Mouse (Mus musculus) heart, embryonic 14.5 days (tissue): ENCODE measurements around the gene Galnt14. TPM values are rescaled to one million over a fixed set of nuclear protein-coding genes. Genes with fewer than 3 reads are reported as not detected.

ENCODE experiments used
- ATAC-seq: fragments of 200-750 bp; cut with Nextera tagmentation; 2 replicates; pipeline ENCODE4 v1.8.0; 2017; ENCODE audit warnings: low read depth, moderate TSS enrichment; ENCODE audit not compliant: insufficient number of reproducible peaks, insufficient read depth, low FRiP score
- H3K27ac ChIP-seq, 2 experiments: fragments of 200-500 bp in 1 of 2; fragments of 300-500 bp in 1 of 2; sonication (generic) in 1 of 2; replicated peaks in 1 of 2; 2 replicates each; pipeline ENCODE4 v1.5.1; 2012 to 2014; ENCODE audit warnings: low read depth in 2 of 2, low read length in 2 of 2, control low read depth in 1 of 2, mild to moderate bottlenecking in 1 of 2, mixed read lengths in 1 of 2; ENCODE audit not compliant: control insufficient read depth in 1 of 2, insufficient read depth in 1 of 2
- H3K27me3 ChIP-seq: fragments of 300-500 bp; sonication (generic); 2 replicates; pipeline ENCODE4 v1.6.1; 2014; ENCODE audit warnings: mild to moderate bottlenecking, low read length, control low read depth; ENCODE audit not compliant: control insufficient read depth, insufficient read depth
- H3K36me3 ChIP-seq: fragments of 300-500 bp; sonication (generic); 2 replicates; pipeline ENCODE4 v1.6.1; 2014; ENCODE audit warnings: mild to moderate bottlenecking, control low read depth, low read length, mixed read lengths; ENCODE audit not compliant: control insufficient read depth, insufficient read depth
- H3K4me1 ChIP-seq, 2 experiments: fragments of 200-500 bp in 1 of 2; fragments of 300-500 bp in 1 of 2; sonication (generic) in 1 of 2; 2 replicates each; pipeline ENCODE4 v1.6.1; 2012 to 2014; ENCODE audit warnings: low read length in 2 of 2, control low read depth in 1 of 2, mixed read lengths in 1 of 2; ENCODE audit not compliant: control insufficient read depth in 2 of 2, insufficient read depth in 2 of 2
- H3K4me2 ChIP-seq: fragments of 300-500 bp; sonication (generic); 2 replicates; pipeline ENCODE4 v1.6.1; 2014; ENCODE audit warnings: mild to moderate bottlenecking, low read length
- H3K4me3 ChIP-seq, 2 experiments: fragments of 200-500 bp in 1 of 2; fragments of 300-500 bp in 1 of 2; sonication (generic) in 1 of 2; 2 replicates each; pipeline ENCODE4 v1.5.1; 2012 to 2014; ENCODE audit warnings: low read length in 2 of 2, mild to moderate bottlenecking in 2 of 2, control low read depth in 1 of 2, low read depth in 1 of 2, moderate library complexity in 1 of 2; ENCODE audit not compliant: control insufficient read depth in 1 of 2, insufficient read depth in 1 of 2
- H3K9ac ChIP-seq: fragments of 300-500 bp; sonication (generic); 2 replicates; pipeline ENCODE4 v1.6.1; 2014; ENCODE audit warnings: mild to moderate bottlenecking, low read length
- H3K9me3 ChIP-seq: fragments of 300-500 bp; sonication (generic); 2 replicates; pipeline ENCODE4 v1.6.1; 2016; ENCODE audit warnings: low read length, control low read depth; ENCODE audit not compliant: control insufficient read depth
- WGBS: fragments of 180-500 bp; shearing (Covaris S2); extraction: QIAGEN DNeasy Blood & Tissue Kit; methylation state at CpG from one replicate; pipeline ENCODE4 v1.1.7; 2014; 5-methylcytosine and 5-hydroxymethylcytosine counted together
- polyA plus RNA-seq: library from polyadenylated mRNA; unstranded; fragments of >200 nt; fragmentation: Nextera tagmentation; extraction: Ambion mirVana; gene quantifications from 2 replicates; pipeline ENCODE4 v1.2.1, GENCODE M21; 2014

The Galnt14 gene
- polyA plus RNA-seq, 1 experiment from 2014 or later, result 0.82 TPM

DNA sequence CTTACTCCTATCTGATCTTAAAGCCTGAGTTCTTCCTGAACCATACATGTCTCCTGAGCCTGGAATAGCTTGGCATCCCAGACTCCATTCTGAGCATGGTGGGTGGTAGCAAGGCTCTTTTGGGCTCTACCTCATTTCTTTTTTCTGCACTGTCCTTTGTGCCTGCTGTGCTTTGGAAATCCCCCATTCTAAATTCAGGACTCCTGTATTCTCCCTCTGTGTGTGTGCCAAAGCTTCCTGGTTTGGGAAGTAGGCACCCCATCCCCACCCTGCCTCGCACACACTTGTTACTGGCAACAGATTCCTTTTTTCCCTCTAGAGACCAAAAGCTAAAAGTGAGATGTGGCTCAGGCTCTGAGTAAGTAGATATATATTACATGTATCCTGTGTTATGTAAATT is 191.9 kb downstream of the Galnt14 start:
- Histone ChIP-seq H3K4me2 (no peak overlapping the region), H3K9me3 (no peaks in the 10 kb centered on the region), H3K27me3 (no peaks in the 10 kb centered on the region), H3K36me3 (no peaks in the 10 kb centered on the region), H3K27ac (no peak overlapping the region), H3K9ac (no peak overlapping the region), H3K4me1 (no peaks in the 10 kb centered on the region), H3K4me3 (no peak overlapping the region)
- no peak for ATAC-seq
- 83% methylated on average over 1 of the region's 1 CpGs for WGBS

- Histone ChIP-seq H3K4me2 (no peak overlapping the region), H3K9ac (no peak overlapping the region), H3K27ac (no peak overlapping the region), H3K4me3 (no peak overlapping the region), H3K36me3 (no peaks in the 10 kb centered on the region), H3K9me3 (no peaks in the 10 kb centered on the region), H3K4me1 (no peaks in the 10 kb centered on the region), H3K27me3 (no peaks in the 10 kb centered on the region)
- WGBS, result 79% methylated on average over 3 of the region's 3 CpGs
- ATAC-seq, result no peak
These were observed 194.7 kb downstream of the Galnt14 start for GRCm38 (mm10) chr17:73515506-73515905.

DNA sequence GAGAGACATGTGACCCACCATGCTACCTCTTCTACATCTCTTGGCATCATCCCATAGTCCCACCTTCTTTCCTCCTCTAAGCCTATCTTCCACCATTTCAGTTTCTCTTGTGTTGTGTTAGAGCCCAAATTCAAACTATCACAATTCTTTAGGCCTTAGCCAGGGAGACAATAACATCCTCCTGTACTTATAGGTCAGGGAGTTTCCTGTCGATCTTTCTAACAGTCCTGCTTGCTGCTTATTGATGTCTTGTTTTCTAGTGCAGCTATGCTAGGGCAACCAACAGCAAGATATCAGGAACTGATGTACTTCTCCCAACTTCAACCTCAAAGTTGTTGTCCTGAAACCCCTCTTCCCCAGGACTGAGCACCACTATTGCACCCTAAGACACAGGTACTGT is 195.4 kb downstream of the Galnt14 start:
- Histone ChIP-seq H3K4me2 (no peak overlapping the region), H3K4me1 (no peaks in the 10 kb centered on the region), H3K9ac (no peak overlapping the region), H3K4me3 (no peak overlapping the region), H3K27ac (no peak overlapping the region), H3K36me3 (no peaks in the 10 kb centered on the region), H3K27me3 (no peaks in the 10 kb centered on the region), H3K9me3 (no peaks in the 10 kb centered on the region)
- ATAC-seq, result no peak
- WGBS, result 72% methylated on average over 1 of the region's 1 CpGs

DNA sequence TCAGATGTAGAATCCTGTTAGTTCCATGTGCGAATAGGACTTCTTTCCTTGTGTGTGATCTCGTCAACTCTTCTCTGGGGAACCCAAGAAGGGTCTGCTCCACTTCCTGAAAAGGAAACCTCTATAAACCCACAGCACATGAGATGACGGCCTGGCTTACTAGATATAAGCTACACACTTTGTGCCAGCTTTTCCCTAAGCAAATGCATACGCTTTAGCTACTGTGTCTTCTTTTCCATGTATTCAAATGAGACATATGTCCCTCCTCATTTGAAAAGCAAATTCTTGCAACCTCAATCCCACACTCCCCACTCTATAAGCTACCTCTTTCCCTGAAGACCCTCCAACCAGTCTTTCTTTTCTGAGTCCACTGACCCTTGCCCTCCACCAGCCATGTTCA is 196.0 kb downstream of the Galnt14 start:
- no peaks in the 10 kb centered on the region for H3K4me1 ChIP-seq
- WGBS, result 77% methylated on average over 4 of the region's 4 CpGs
- H3K27ac ChIP-seq, result no peak overlapping the region
- H3K4me2 ChIP-seq, result no peak overlapping the region
- H3K9me3 ChIP-seq, result no peaks in the 10 kb centered on the region
- H3K4me3 ChIP-seq, result no peak overlapping the region
- ATAC-seq, result no peak
- no peaks in the 10 kb centered on the region for H3K36me3 ChIP-seq
- H3K27me3 ChIP-seq, result no peaks in the 10 kb centered on the region
- H3K9ac ChIP-seq, result no peak overlapping the region

- no peaks in the 10 kb centered on the region for H3K27me3 ChIP-seq
- H3K9ac ChIP-seq, result no peak overlapping the region
- 64% methylated on average over 5 of the region's 5 CpGs for WGBS
- no peaks in the 10 kb centered on the region for H3K36me3 ChIP-seq
- no peak overlapping the region for H3K27ac ChIP-seq
- no peaks in the 10 kb centered on the region for H3K9me3 ChIP-seq
- no peak overlapping the region for H3K4me3 ChIP-seq
- H3K4me1 ChIP-seq, result no peaks in the 10 kb centered on the region
- no peak for ATAC-seq
- no peak overlapping the region for H3K4me2 ChIP-seq
These were observed 197.4 kb downstream of the Galnt14 start for GRCm38 (mm10) chr17:73512844-73513243.

GRCm38 (mm10) chr17:73507804-73508535 is 202.3 kb downstream of the Galnt14 start:
- ATAC-seq, result no peak
- H3K4me1 ChIP-seq, result no peaks in the 10 kb centered on the region
- no peaks in the 10 kb centered on the region for H3K27me3 ChIP-seq
- no peaks in the 10 kb centered on the region for H3K36me3 ChIP-seq
- no peaks in the 10 kb centered on the region for H3K9me3 ChIP-seq
- H3K27ac ChIP-seq, result no peak overlapping the region
- H3K4me2 ChIP-seq, result no peak overlapping the region
- H3K9ac ChIP-seq, result no peak overlapping the region
- WGBS, result 84% methylated on average over 13 of the region's 13 CpGs
- H3K4me3 ChIP-seq, result no peak overlapping the region

DNA sequence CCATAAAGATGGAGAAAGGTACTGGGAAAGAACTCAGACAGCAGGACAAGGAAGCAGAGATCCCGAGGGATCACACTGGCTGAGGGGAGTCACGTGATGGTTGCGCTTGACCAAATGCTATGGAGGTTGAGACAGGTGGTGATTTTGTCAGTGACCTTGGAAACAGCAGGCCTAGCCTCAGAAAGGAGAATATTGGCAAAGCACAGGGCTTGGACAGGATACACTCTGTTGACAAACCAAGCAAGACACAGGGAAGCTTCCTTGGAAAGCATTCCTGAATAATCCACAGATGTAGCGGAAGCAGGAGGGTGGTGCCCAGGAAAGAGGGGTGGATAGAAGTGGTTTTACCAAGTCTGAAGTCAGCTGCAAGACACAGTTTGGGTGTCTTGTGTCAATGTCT is 206.1 kb downstream of the Galnt14 start:
- Histone ChIP-seq H3K36me3 (no peaks in the 10 kb centered on the region), H3K4me1 (no peaks in the 10 kb centered on the region), H3K9ac (no peak overlapping the region), H3K9me3 (no peaks in the 10 kb centered on the region), H3K27ac (no peak overlapping the region), H3K4me2 (no peak overlapping the region), H3K4me3 (no peak overlapping the region), H3K27me3 (no peaks in the 10 kb centered on the region)
- 89% methylated on average over 4 of the region's 4 CpGs for WGBS
- no peak for ATAC-seq

DNA sequence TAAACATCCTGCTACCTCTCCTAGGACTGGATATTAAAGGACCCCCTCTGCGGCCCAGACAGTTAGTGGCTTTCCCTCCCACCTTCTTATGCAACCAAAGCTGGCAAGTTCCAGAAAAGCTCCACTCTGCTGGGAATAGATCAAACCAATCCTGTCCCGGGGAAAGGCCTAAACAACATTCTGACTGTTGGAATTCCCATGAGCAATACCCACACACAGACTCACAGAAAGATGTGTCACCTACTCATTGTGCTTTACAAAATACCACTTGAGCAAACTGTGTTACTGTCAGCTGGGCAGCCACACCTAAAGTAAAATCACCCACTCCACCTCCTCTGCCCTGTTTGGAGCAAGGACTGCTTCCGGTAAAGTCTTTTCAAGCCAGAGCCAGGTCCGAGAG is 207.6 kb downstream of the Galnt14 start:
- Histone ChIP-seq H3K4me1 (no peaks in the 10 kb centered on the region), H3K9me3 (no peaks in the 10 kb centered on the region), H3K27me3 (no peaks in the 10 kb centered on the region), H3K9ac (no peak overlapping the region), H3K4me3 (no peak overlapping the region), H3K4me2 (no peak overlapping the region), H3K36me3 (no peaks in the 10 kb centered on the region), H3K27ac (no peak overlapping the region)
- 76% methylated on average over 4 of the region's 4 CpGs for WGBS
- no peak for ATAC-seq
